Mouse (Mus musculus) spleen, postnatal 14 days (tissue): ENCODE data around the gene Btbd11.

Experiments
- DNase-seq, 2 experiments: peaks; one replicate each; pipeline ENCODE4 v3.0.0; 2021 to 2022; ENCODE audit warnings: low spot score in 2 of 2

The Btbd11 gene

GRCm38 (mm10) chr10:85475642-85476345 lies 89.2 kb downstream of the Btbd11 start:
- DNase-seq, result no peak

GRCm38 (mm10) chr10:85479959-85480625 lies 93.5 kb downstream of the Btbd11 start:
- DNase-seq, result no peak

GRCm38 (mm10) chr10:85481106-85481505 lies 94.5 kb downstream of the Btbd11 start:
- DNase-seq, result no peak

- DNase-seq, result no peak
Observed at GRCm38 (mm10) chr10:85482064-85482473, 95.5 kb downstream of the Btbd11 start.

- no peak for DNase-seq
Observed at GRCm38 (mm10) chr10:85482480-85482879, 95.9 kb downstream of the Btbd11 start.

- DNase-seq, result no peak
Observed at GRCm38 (mm10) chr10:85486456-85486855, 99.8 kb downstream of the Btbd11 start.

GRCm38 (mm10) chr10:85492583-85492982 lies 106.0 kb downstream of the Btbd11 start:
- DNase-seq, result no peak

- DNase-seq, result no peak
Observed at GRCm38 (mm10) chr10:85496358-85496757, 109.7 kb downstream of the Btbd11 start.

GRCm38 (mm10) chr10:85496981-85497380 lies 110.4 kb downstream of the Btbd11 start:
- no peak for DNase-seq

GRCm38 (mm10) chr10:85497931-85498330 lies 111.3 kb downstream of the Btbd11 start:
- DNase-seq, result no peak

- no peak for DNase-seq
Observed at GRCm38 (mm10) chr10:85500573-85501155, 114.0 kb downstream of the Btbd11 start.

- DNase-seq, result no peak
Observed at GRCm38 (mm10) chr10:85501966-85502566, 115.5 kb downstream of the Btbd11 start.

GRCm38 (mm10) chr10:85502656-85503055 lies 116.0 kb downstream of the Btbd11 start:
- no peak for DNase-seq

GRCm38 (mm10) chr10:85503453-85503852 lies 116.8 kb downstream of the Btbd11 start:
- DNase-seq, result no peak

GRCm38 (mm10) chr10:85507270-85508050 lies 120.8 kb downstream of the Btbd11 start:
- no peak for DNase-seq

GRCm38 (mm10) chr10:85508193-85508794 lies 121.7 kb downstream of the Btbd11 start:
- DNase-seq, result no peak

- DNase-seq, result no peak
Observed at GRCm38 (mm10) chr10:85509000-85509399, 122.4 kb downstream of the Btbd11 start.

GRCm38 (mm10) chr10:85510329-85510728 lies 123.7 kb downstream of the Btbd11 start:
- no peak for DNase-seq

GRCm38 (mm10) chr10:85512808-85513207 lies 126.2 kb downstream of the Btbd11 start:
- DNase-seq, result no peak

- no peak for DNase-seq
Observed at GRCm38 (mm10) chr10:85517223-85518110, 130.9 kb downstream of the Btbd11 start.

GRCm38 (mm10) chr10:85518111-85518409 lies 131.4 kb downstream of the Btbd11 start:
- DNase-seq, result no peak
